Mouse (Mus musculus) layer of hippocampus, adult 2 months (tissue): ENCODE measurements at regions not wholly inside any gene's neighbourhood (a gene's known extent, or its start where the extent isn't known, plus 50 kb on each side); places are given as distances from the start of the nearest gene placed in this dataset.

ENCODE experiments used
- DNase-seq, 2 experiments: peaks; one replicate each; pipeline ENCODE4 v3.0.0; 2022; ENCODE audit warnings: low spot score in 2 of 2
- H3K27ac ChIP-seq: fragments of 200-600 bp; 2 replicates; pipeline ENCODE4 v1.8.1; 2022
- H3K4me3 ChIP-seq: fragments of 200-600 bp; 2 replicates; pipeline ENCODE4 v1.8.1; 2022; ENCODE audit warnings: mild to moderate bottlenecking
- CTCF ChIP-seq: fragments of 200-600 bp; conservative IDR thresholded peaks from 2 replicates; pipeline ENCODE4 v1.8.1; 2022; ENCODE audit warnings: antibody characterized with exemption, mild to moderate bottlenecking, moderate library complexity

- TF ChIP-seq CTCF, result no peak
- DNase-seq, result no peak
- H3K4me3 ChIP-seq, result no peak overlapping the region
- no peak overlapping the region for H3K27ac ChIP-seq
Measured at GRCm38 (mm10) chr8:126744747-126745382, 151.1 kb upstream of the Irf2bp2 start.

- peak; percentile 21 to 47 for DNase-seq
- no peak for TF ChIP-seq CTCF
- H3K4me3 ChIP-seq, result no peak overlapping the region
- no peak overlapping the region for H3K27ac ChIP-seq
Measured at GRCm38 (mm10) chr8:126743296-126743695, 149.5 kb upstream of the Irf2bp2 start.

DNA sequence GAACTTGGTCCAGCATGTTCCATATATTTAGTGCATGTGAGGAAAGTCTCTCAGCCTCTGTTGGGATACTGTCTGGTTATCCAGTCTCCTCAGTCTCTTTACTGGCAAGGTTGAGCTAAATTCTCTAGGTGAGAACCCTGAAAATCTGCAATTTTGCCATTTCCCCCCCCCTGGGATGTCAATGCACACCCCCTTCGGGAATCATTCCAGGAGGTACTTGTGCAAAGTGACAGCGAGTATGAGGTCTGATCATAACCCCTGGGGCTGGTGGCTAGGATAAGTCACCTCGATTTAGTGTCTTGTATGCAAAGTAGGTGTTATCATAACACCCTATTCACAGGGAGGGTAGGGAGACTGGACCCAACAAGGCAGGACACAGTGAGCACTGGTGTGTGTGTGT is 148.3 kb upstream of the Irf2bp2 start:
- DNase-seq, result no peak
- TF ChIP-seq CTCF, result no peak
- H3K4me3 ChIP-seq, result no peak overlapping the region
- H3K27ac ChIP-seq, result no peak overlapping the region

DNA sequence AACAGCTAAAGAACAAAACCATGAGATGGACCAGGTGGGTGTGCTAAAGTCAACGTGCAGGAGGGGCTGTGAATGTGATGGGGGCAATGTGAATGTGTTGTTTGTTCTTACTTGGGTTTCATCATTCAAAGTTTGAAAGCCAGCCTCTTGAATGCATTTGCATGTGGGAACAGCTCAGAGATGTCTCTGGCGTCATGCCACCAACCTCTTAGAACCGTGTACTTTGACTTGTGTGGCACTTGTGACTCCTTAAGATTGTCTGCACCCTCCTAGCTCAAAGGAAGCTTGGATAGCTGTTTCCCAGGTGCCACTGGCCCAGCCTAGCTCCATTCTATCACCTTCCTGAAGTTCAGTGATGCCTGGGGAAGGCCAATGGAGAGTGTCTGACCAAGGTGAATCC is 147.2 kb upstream of the Irf2bp2 start:
- no peak for DNase-seq
- Histone ChIP-seq H3K27ac (no peak overlapping the region), H3K4me3 (no peak overlapping the region)
- no peak for TF ChIP-seq CTCF

- Histone ChIP-seq H3K4me3 (no peak overlapping the region), H3K27ac (no peak overlapping the region)
- TF ChIP-seq CTCF, result no peak
- DNase-seq, result no peak
Measured at GRCm38 (mm10) chr8:126739768-126740167, 146.0 kb upstream of the Irf2bp2 start.

GRCm38 (mm10) chr8:126737032-126737431 is 143.2 kb upstream of the Irf2bp2 start:
- Histone ChIP-seq H3K4me3 (no peak overlapping the region), H3K27ac (peak overlapping the region; percentile 94)
- no peak for DNase-seq
- TF ChIP-seq CTCF, result no peak

DNA sequence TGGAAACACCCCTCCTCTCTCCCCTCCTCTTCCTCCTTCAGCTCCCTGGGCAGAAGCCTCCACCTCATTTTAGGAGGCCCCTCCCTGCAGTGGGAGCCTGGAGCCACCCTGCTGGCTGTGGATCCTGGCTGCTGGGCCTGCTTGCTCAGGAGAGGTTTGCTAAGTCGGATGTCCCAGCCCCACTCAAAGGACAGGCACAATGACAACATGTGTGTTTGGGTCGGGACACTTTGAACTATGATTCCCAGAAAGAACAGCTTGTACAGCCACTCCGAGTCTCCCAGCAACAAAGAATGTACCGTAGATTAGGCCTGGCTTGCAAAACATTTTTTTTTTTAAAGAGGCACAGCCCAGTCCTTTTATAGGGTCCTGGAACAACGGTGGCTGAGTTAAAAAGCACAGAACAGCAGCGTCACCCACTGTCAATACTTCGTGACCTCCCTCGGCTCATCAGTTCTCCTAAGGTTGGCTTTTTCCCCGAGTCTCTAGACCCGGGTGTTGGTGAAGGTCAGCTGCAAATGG is 142.7 kb upstream of the Irf2bp2 start:
- peak; percentile 38 to 56 for DNase-seq
- H3K27ac ChIP-seq, result peak overlapping the region; percentile 94
- H3K4me3 ChIP-seq, result 0 out of 2 replicates have a peak overlapping the region, but pooled peaks have one; percentile 3
- peak; percentile 65 for TF ChIP-seq CTCF

GRCm38 (mm10) chr8:126735488-126736440 is 142.0 kb upstream of the Irf2bp2 start:
- DNase-seq, result peak; percentile 66 to 80
- H3K4me3 ChIP-seq, result 0 out of 2 replicates have a peak overlapping the region, but pooled peaks have one; percentile 3
- TF ChIP-seq CTCF, result no peak
- H3K27ac ChIP-seq, result peak overlapping the region; percentile 94

- Histone ChIP-seq H3K27ac (peak overlapping the region; percentile 94), H3K4me3 (no peak overlapping the region)
- no peak for DNase-seq
- no peak for TF ChIP-seq CTCF
Measured at GRCm38 (mm10) chr8:126734743-126735487, 141.1 kb upstream of the Irf2bp2 start.

- no peak overlapping the region for H3K4me3 ChIP-seq
- TF ChIP-seq CTCF, result no peak
- no peak for DNase-seq
- H3K27ac ChIP-seq, result no peak overlapping the region
Measured at GRCm38 (mm10) chr8:126733779-126734178, 140.0 kb upstream of the Irf2bp2 start.

- TF ChIP-seq CTCF, result no peak
- DNase-seq, result no peak
- H3K27ac ChIP-seq, result no peak overlapping the region
- no peak overlapping the region for H3K4me3 ChIP-seq
Measured at GRCm38 (mm10) chr8:126733307-126733706, 139.5 kb upstream of the Irf2bp2 start.

GRCm38 (mm10) chr8:126730017-126730631 is 136.3 kb upstream of the Irf2bp2 start:
- no peak for TF ChIP-seq CTCF
- Histone ChIP-seq H3K27ac (no peak overlapping the region), H3K4me3 (no peak overlapping the region)
- DNase-seq, result no peak
